Comparison of ENCODE assay signal across 1 mouse cellular context in genomic region chr7:81528918-81529317, GRCm38 (mm10).
TF ChIP-seq lines count a peak whose summit lies in the region.

No protein-coding gene starts in this region.

TF ChIP-seq in CH12.LX, 34 proteins besides CTCF, POLR2A, EP300 and RAD21 (continued from another document):
- TF ChIP-seq MAZ (IDR thresholded peaks at IDR 0.05; ENCODE audit: low read depth, low read length) (no peak), JUND (conservative IDR thresholded peaks at IDR 0.05; ENCODE audit: low read depth, low read length) (no peak), JUN (IDR thresholded peaks at IDR 0.05; ENCODE audit: insufficient read depth, low read depth, low read length) (no peak), USF1 (IDR thresholded peaks at IDR 0.05; ENCODE audit: low read depth, low read length) (no peak), GABPA (IDR thresholded peaks at IDR 0.05; ENCODE audit: insufficient replicate concordance, low read depth, low read length) (no peak), MEF2A (IDR thresholded peaks at IDR 0.05; ENCODE audit: borderline replicate concordance, low read depth, low read length) (no peak), MAX (IDR thresholded peaks at IDR 0.05; ENCODE audit: low read length) (peak; percentile 17; the same call in 1 of the 2 replicates), IRF4 (IDR thresholded peaks at IDR 0.05; ENCODE audit: low read depth, low read length) (peak; percentile 79), ETS1 (conservative IDR thresholded peaks at IDR 0.05; ENCODE audit: low read depth, low read length) (no peak), ZKSCAN1 (IDR thresholded peaks at IDR 0.05; ENCODE audit: borderline replicate concordance, low read depth, low read length) (no peak), SMC3 (IDR thresholded peaks at IDR 0.05; ENCODE audit: low read depth, low read length) (no peak), MYC (IDR thresholded peaks at IDR 0.05; ENCODE audit: low read depth, low read length) (peak; percentile 26; the same call in 1 of the 2 replicates), ELF1 (IDR thresholded peaks at IDR 0.05; ENCODE audit: low read depth, low read length) (0 out of 2 replicates have a peak, but pooled peaks have one; percentile 32), ZC3H11A (IDR thresholded peaks at IDR 0.05; ENCODE audit: low read depth, low read length) (no peak), HCFC1 (IDR thresholded peaks at IDR 0.05; ENCODE audit: low read depth, low read length) (no peak), RCOR1 (conservative IDR thresholded peaks at IDR 0.05; ENCODE audit: low read depth, low read length) (no peak), UBTF (IDR thresholded peaks at IDR 0.05; ENCODE audit: low read depth, low read length) (no peak), E2F4 (IDR thresholded peaks at IDR 0.05; ENCODE audit: insufficient replicate concordance, low read depth, low read length) (no peak), CHD1 (IDR thresholded peaks at IDR 0.05; ENCODE audit: low read depth, low read length) (no peak)
